8 mouse cellular contexts compared by ENCODE assay signal in genomic region chr2:174075673-174076432, GRCm38 (mm10). TPM values are rescaled to one million over a fixed set of nuclear protein-coding genes. Genes with fewer than 3 reads are reported as not detected.
DNase-seq lines count a peak whose midpoint lies in the region; ATAC-seq lines count a peak whose summit lies in the region.

Gene Stx16 (plus strand): TSS chr2:174076308.

- ATAC-seq in megakaryocyte progenitor cell, adult 5-6 weeks (replicated peaks; ENCODE audit: poor library complexity) = peak; percentile 80

- DNase-seq in adipocyte (ENCODE audit: low spot score) = peak; percentile 96
- peak; percentile 91 for DNase-seq in embryo, embryonic 10 days (ENCODE audit: low spot score)
- peak; percentile 92 for DNase-seq in gastrocnemius, postnatal 10 days
- DNase-seq in induced T-regulatory cell, adult 2 months (ENCODE audit: low read depth) = peak; percentile 85
- peak; percentile 72 to 95 for DNase-seq in left cerebral cortex, adult 9 months (ENCODE audit: low spot score in 2 of 2)
- DNase-seq in right cerebral cortex, postnatal 14 days = peak; percentile 90
- peak; percentile 95 to 96 for DNase-seq in urinary bladder, postnatal 36 days (ENCODE audit: low spot score in 2 of 2)

RNA-seq across cellular contexts. Expression of gene Stx16, which starts in this region (rescaled TPM):
- total RNA-seq in gastrocnemius, postnatal 10 days (2021) = 10 to 100 TPM; 24.2 to 32.2 TPM
- total RNA-seq in megakaryocyte progenitor cell, adult 5-6 weeks (2015) = 26.6 and 29.2 TPM in 2 replicates
- 19.8 and 30.1 TPM in 2 replicates for total RNA-seq in megakaryocyte progenitor cell, adult 5-6 weeks (2017)

Comparison
In these comparisons a context has a peak if more than half of its experiments do, and no peak if none do; other contexts are left out.
1. Peak in every context shown above with its lines: DNase-seq and ATAC-seq.